Mouse (Mus musculus): Measurements from ENCODE around the gene Mettl17. TPM values are rescaled to one million over a fixed set of nuclear protein-coding genes. Genes with fewer than 3 reads are reported as not detected.
A peak's percentile ranks its signal among the peaks of the same experiment; 100 is the strongest.

Mettl17 gene
- polyA plus RNA-seq, 1 experiment from 2014 or later: 40.4 TPM

GRCm38 (mm10) chr14:51911301-51911700 is 26.7 kb downstream of the Mettl17 start:
- no peaks in the 10 kb centered on the region for H3K27me3 ChIP-seq (ENCODE audit: control insufficient read depth, insufficient read depth, low read depth, low read length)
- no peak overlapping the region for H3K4me3 ChIP-seq (ENCODE audit: low read length)
- no peak overlapping the region for H3K9ac ChIP-seq (ENCODE audit: low read length)
- 79% methylated on average over 10 of the region's 10 CpGs for WGBS
- peaks cover 12% of the 10 kb centered on the region for H3K4me1 ChIP-seq (replicated peaks; ENCODE audit: control insufficient read depth, insufficient read depth, low read length)
- no peaks in the 10 kb centered on the region for H3K36me3 ChIP-seq (ENCODE audit: control insufficient read depth, insufficient read depth, low read length)
- no peak overlapping the region for H3K27ac ChIP-seq (ENCODE audit: low read length)
- H3K9me3 ChIP-seq (ENCODE audit: control insufficient read depth, low read length): no peaks in the 10 kb centered on the region
- no peak overlapping the region for H3K4me2 ChIP-seq (ENCODE audit: low read depth, low read length)
- no peak for ATAC-seq (ENCODE audit: low read depth)

DNA sequence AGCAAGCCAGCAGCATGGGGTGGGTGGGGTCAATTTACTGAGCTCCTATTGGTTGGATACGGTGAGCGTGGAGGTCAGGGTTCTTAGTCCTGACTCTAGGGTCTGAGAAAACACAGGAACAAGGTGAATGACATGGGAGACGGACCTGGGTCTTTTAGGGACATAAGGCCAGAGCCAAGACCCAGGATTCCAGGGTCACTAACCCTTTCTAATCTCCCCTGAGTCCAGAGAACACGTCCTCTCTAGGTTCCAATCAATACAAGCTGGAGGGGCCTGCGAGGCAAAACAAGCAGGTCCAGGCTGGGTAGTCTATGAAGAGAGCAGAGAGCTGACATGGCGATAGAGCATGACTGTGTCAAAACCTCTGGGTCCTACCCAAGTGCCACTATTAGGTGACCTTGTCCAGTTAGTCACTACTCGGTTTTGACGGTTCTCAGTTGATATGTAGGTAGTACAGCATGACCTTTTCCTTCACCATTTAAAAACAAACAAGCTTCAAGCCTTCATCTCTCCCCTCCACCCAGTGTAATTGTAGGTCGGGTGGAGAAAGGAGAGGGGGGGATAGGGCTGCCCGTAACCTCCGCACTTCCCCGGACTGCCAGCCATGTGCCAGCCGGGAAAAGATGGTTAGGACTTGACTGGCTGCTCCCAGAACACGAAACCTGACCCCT is 27.9 kb downstream of the Mettl17 start:
- Histone ChIP-seq H3K4me3 (ENCODE audit: low read length) (peak overlapping the region; percentile 67), H3K4me1 (replicated peaks; ENCODE audit: control insufficient read depth, insufficient read depth, low read length) (peaks cover 12% of the 10 kb centered on the region), H3K9me3 (ENCODE audit: control insufficient read depth, low read length) (no peaks in the 10 kb centered on the region), H3K27ac (ENCODE audit: low read length) (peak overlapping the region; percentile 30), H3K36me3 (ENCODE audit: control insufficient read depth, insufficient read depth, low read length) (no peaks in the 10 kb centered on the region), H3K9ac (ENCODE audit: low read length) (peak overlapping the region; percentile 79), H3K27me3 (ENCODE audit: control insufficient read depth, insufficient read depth, low read depth, low read length) (no peaks in the 10 kb centered on the region), H3K4me2 (ENCODE audit: low read depth, low read length) (peak overlapping the region; percentile 97)
- peak; percentile 3; the same call in 1 of the 2 replicates for ATAC-seq (ENCODE audit: low read depth)
- WGBS: 14% methylated on average over 14 of the region's 14 CpGs

DNA sequence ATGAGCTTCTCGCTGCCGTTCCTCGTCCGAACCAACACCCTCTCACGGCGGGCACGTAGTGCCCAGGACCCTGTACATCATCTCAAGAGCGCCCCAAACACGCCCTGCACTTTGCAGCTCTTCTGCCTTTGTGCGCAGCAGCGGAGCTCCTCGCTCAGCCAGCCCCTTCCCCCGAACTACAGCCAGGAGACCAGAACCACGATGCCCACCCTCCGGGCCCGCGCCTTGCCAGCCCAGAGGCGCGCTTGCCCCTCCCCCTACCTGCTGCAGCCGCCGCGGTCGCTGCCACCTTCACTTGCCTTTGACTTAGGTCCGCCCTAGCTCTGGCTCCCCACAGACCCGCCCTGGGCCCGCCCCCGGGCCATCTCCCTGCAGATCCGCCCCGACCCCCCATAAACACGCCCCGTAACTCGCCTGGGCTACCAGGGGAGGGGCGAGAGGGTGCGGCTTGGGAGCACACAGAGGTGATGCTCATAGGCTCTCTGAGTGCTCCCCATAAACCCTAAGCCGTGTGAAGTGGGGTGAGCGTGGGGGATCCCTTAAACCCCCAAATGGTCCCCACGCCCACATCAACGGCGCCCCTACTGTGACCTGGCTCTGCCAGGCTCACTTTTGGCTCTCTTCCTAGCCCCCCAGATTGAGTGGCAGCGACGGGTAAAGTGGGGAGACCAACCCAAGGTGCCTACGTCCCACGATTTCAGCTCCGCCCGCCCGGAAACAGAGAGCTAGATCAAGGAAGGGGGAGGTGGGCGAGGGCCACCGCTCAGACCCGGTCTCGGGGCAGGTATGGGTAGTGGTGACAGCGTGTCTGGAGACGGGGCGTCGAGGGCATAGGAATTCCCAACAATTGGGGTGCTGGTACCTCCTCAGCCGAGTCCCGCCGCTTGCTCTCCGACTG is 28.7 kb downstream of the Mettl17 start:
- H3K36me3 ChIP-seq (ENCODE audit: control insufficient read depth, insufficient read depth, low read length): no peaks in the 10 kb centered on the region
- peak; percentile 88 for ATAC-seq (ENCODE audit: low read depth)
- under 1% methylated on average over 57 of the region's 58 CpGs for WGBS
- no peaks in the 10 kb centered on the region for H3K9me3 ChIP-seq (ENCODE audit: control insufficient read depth, low read length)
- H3K4me1 ChIP-seq (replicated peaks; ENCODE audit: control insufficient read depth, insufficient read depth, low read length): peaks cover 12% of the 10 kb centered on the region
- no peaks in the 10 kb centered on the region for H3K27me3 ChIP-seq (ENCODE audit: control insufficient read depth, insufficient read depth, low read depth, low read length)
- H3K9ac ChIP-seq (ENCODE audit: low read length): peak overlapping the region; percentile 79
- H3K4me2 ChIP-seq (ENCODE audit: low read depth, low read length): peak overlapping the region; percentile 97
- H3K27ac ChIP-seq (ENCODE audit: low read length): peak overlapping the region; percentile 90
- peak overlapping the region; percentile 67 for H3K4me3 ChIP-seq (ENCODE audit: low read length)

DNA sequence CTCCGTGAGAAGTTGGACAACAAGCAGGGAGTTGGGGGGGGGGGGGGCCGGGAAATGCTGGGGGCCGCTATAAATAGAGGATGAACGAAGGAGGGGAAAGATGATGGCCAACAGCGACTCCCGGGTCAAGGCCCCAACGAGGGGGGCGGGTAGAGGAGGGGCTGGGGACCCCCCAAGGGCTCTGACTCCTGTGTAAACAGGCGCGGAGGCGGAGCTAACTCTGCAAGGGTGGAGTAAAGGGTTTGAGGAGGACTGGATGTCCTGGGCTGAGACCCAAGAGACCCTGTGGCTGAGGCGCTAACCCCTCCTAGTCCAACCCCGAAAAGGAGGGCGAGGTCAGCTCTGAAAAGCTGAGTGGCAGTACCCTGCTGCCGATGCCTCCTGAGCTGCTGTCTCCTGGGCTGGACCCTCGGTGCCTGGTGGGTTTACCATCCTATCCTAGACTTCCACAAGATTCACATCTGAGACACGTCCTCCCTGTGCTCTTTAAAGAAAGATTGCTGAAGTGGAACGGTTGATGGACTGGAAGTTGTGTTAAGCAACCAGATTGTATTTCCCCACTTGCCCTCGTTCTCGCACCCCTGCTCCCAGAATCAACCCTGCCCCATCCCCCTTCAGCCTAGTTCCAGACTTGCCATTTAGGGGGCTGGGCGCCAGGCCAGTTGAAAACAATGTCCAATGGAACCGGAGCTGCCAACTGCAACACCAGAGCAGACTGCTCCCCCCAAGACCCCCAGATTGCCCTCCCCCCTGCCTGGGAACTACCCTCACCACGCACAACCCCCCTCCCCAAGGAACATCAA is 29.5 kb downstream of the Mettl17 start, which contains the start of gene Ndrg2:
TSS of gene Ndrg2 (minus strand) at position 199 of the 803 bp plus-strand sequence.
- no peaks in the 10 kb centered on the region for H3K36me3 ChIP-seq (ENCODE audit: control insufficient read depth, insufficient read depth, low read length)
- H3K27ac ChIP-seq (ENCODE audit: low read length): peak within 1 kb of the TSS; percentile 90
- H3K4me3 ChIP-seq (ENCODE audit: low read length): peak within 1 kb of the TSS; percentile 67
- peak within 1 kb of the TSS; percentile 97 for H3K4me2 ChIP-seq (ENCODE audit: low read depth, low read length)
- peak; percentile 88 for ATAC-seq (ENCODE audit: low read depth)
- no peaks in the 10 kb centered on the region for H3K9me3 ChIP-seq (ENCODE audit: control insufficient read depth, low read length)
- H3K27me3 ChIP-seq (ENCODE audit: control insufficient read depth, insufficient read depth, low read depth, low read length): no peaks in the 10 kb centered on the region
- 2% methylated on average over 22 of the region's 23 CpGs for WGBS
- peak within 1 kb of the TSS; percentile 79 for H3K9ac ChIP-seq (ENCODE audit: low read length)
- H3K4me1 ChIP-seq (replicated peaks; ENCODE audit: control insufficient read depth, insufficient read depth, low read length): peaks cover 12% of the 10 kb centered on the region

DNA sequence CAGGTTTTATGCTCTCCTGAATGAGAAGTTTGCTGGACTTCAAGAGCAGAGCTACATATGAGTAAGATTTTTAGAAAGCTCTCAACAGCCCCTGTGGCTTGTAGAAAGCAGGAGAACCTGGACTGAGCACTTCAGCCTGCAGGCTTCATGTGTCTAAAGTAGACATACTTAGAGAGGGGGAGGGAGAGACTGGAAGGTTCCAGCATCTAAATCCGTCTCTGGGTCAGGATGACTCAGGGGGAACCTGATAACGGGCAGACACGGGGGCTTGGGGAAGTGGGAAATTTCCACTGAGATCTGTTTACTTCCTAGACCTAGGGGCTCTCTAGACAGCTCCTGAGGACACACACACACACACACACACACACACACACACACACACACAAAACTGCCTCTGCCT is 30.4 kb downstream of the Mettl17 start:
- H3K36me3 ChIP-seq (ENCODE audit: control insufficient read depth, insufficient read depth, low read length): no peaks in the 10 kb centered on the region
- no peak overlapping the region for H3K4me2 ChIP-seq (ENCODE audit: low read depth, low read length)
- no peaks in the 10 kb centered on the region for H3K27me3 ChIP-seq (ENCODE audit: control insufficient read depth, insufficient read depth, low read depth, low read length)
- no peak overlapping the region for H3K9ac ChIP-seq (ENCODE audit: low read length)
- peaks cover 12% of the 10 kb centered on the region for H3K4me1 ChIP-seq (replicated peaks; ENCODE audit: control insufficient read depth, insufficient read depth, low read length)
- ATAC-seq (ENCODE audit: low read depth): no peak
- no peaks in the 10 kb centered on the region for H3K9me3 ChIP-seq (ENCODE audit: control insufficient read depth, low read length)
- WGBS: 2% methylated on average over 3 of the region's 3 CpGs
- peak overlapping the region; percentile 90 for H3K27ac ChIP-seq (ENCODE audit: low read length)
- no peak overlapping the region for H3K4me3 ChIP-seq (ENCODE audit: low read length)

DNA sequence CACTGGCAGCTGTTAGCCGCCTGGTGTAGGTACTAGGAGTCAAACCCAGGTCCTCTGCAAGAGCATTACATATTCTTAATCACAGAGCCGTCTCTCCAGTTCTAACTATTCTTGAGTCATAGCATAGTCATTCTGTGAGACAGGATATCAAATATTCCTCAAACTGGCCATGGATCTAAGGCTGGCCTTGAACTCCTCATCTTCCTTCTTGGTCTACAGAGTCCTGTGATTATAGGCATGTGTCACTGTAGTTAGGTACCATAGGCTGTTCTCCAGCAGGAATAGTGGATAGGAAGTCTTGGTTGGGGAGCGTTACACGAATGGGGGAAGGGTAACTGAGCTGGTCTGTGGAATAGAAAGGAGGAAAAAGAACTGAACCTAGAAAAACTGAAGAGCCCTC is 31.9 kb downstream of the Mettl17 start:
- H3K9ac ChIP-seq (ENCODE audit: low read length): no peak overlapping the region
- no peak overlapping the region for H3K27ac ChIP-seq (ENCODE audit: low read length)
- ATAC-seq (ENCODE audit: low read depth): no peak
- no peaks in the 10 kb centered on the region for H3K36me3 ChIP-seq (ENCODE audit: control insufficient read depth, insufficient read depth, low read length)
- peaks cover 16% of the 10 kb centered on the region for H3K4me1 ChIP-seq (replicated peaks; ENCODE audit: control insufficient read depth, insufficient read depth, low read length)
- WGBS: 76% methylated on average over 4 of the region's 4 CpGs
- H3K4me3 ChIP-seq (ENCODE audit: low read length): no peak overlapping the region
- no peaks in the 10 kb centered on the region for H3K27me3 ChIP-seq (ENCODE audit: control insufficient read depth, insufficient read depth, low read depth, low read length)
- H3K4me2 ChIP-seq (ENCODE audit: low read depth, low read length): no peak overlapping the region
- no peaks in the 10 kb centered on the region for H3K9me3 ChIP-seq (ENCODE audit: control insufficient read depth, low read length)

- ATAC-seq (ENCODE audit: low read depth): no peak
These were observed 33.5 kb downstream of the Mettl17 start, which contains the start of gene Tppp2 for GRCm38 (mm10) chr14:51918125-51918524. TSS of gene Tppp2 (plus strand) at chr14:51918425.

GRCm38 (mm10) chr14:51918966-51919365 is 34.3 kb downstream of the Mettl17 start:
- no peak for ATAC-seq (ENCODE audit: low read depth)

More at GRCm38 (mm10) chr14:51918125-51918524, 33.5 kb downstream of the Mettl17 start, which contains the start of gene Tppp2:
- no peaks in the 10 kb centered on the region for H3K9me3 ChIP-seq (ENCODE audit: control insufficient read depth, low read length)
- no peak within 1 kb of the TSS for H3K4me2 ChIP-seq (ENCODE audit: low read depth, low read length)
- peaks cover 23% of the 10 kb centered on the region for H3K4me1 ChIP-seq (replicated peaks; ENCODE audit: control insufficient read depth, insufficient read depth, low read length)
- no peak within 1 kb of the TSS for H3K9ac ChIP-seq (ENCODE audit: low read length)
- H3K27me3 ChIP-seq (ENCODE audit: control insufficient read depth, insufficient read depth, low read depth, low read length): no peaks in the 10 kb centered on the region
- no peak within 1 kb of the TSS for H3K27ac ChIP-seq (ENCODE audit: low read length)
- H3K4me3 ChIP-seq (ENCODE audit: low read length): no peak within 1 kb of the TSS
- 82% methylated on average over 4 of the region's 4 CpGs for WGBS
- H3K36me3 ChIP-seq (ENCODE audit: control insufficient read depth, insufficient read depth, low read length): no peaks in the 10 kb centered on the region

More at GRCm38 (mm10) chr14:51918966-51919365, 34.3 kb downstream of the Mettl17 start:
- Histone ChIP-seq H3K4me3 (ENCODE audit: low read length) (no peak overlapping the region), H3K27ac (ENCODE audit: low read length) (no peak overlapping the region), H3K4me1 (replicated peaks; ENCODE audit: control insufficient read depth, insufficient read depth, low read length) (peaks cover 23% of the 10 kb centered on the region), H3K9ac (ENCODE audit: low read length) (no peak overlapping the region), H3K4me2 (ENCODE audit: low read depth, low read length) (no peak overlapping the region), H3K9me3 (ENCODE audit: control insufficient read depth, low read length) (no peaks in the 10 kb centered on the region), H3K36me3 (ENCODE audit: control insufficient read depth, insufficient read depth, low read length) (no peaks in the 10 kb centered on the region), H3K27me3 (ENCODE audit: control insufficient read depth, insufficient read depth, low read depth, low read length) (no peaks in the 10 kb centered on the region)
- 80% methylated on average over 4 of the region's 4 CpGs for WGBS

All from lung, embryonic 16.5 days (tissue).